Mouse (Mus musculus) testis, adult 2 months (tissue): ENCODE data around the gene Ankfy1. TPM values are rescaled to one million over a fixed set of nuclear protein-coding genes. Genes with fewer than 3 reads are reported as not detected.
"Not testable (repeated sequence)": the region's sequence is repeated elsewhere in the genome, so short reads cannot be mapped to it uniquely, and the experiment has no call there.

Source experiments
- H3K27ac ChIP-seq: fragments of 200-500 bp; 2 replicates; pipeline ENCODE4 v1.5.1; 2012; ENCODE audit warnings: low read depth, low read length; ENCODE audit not compliant: control insufficient read depth, insufficient read depth
- H3K27me3 ChIP-seq: fragments of 200-500 bp; 2 replicates; pipeline ENCODE4 v1.6.1; 2012; ENCODE audit warnings: mild to moderate bottlenecking, low read length, moderate library complexity; ENCODE audit not compliant: control insufficient read depth, insufficient read depth
- H3K36me3 ChIP-seq: fragments of 200-500 bp; 2 replicates; pipeline ENCODE4 v1.6.1; 2012; ENCODE audit warnings: mild to moderate bottlenecking, low read length; ENCODE audit not compliant: control insufficient read depth, insufficient read depth
- H3K4me1 ChIP-seq: fragments of 200-500 bp; 2 replicates; pipeline ENCODE4 v1.6.1; 2012; ENCODE audit warnings: low read length; ENCODE audit not compliant: control insufficient read depth, insufficient read depth
- H3K4me3 ChIP-seq: fragments of 200-500 bp; 2 replicates; pipeline ENCODE4 v1.5.1; 2012; ENCODE audit warnings: low read depth, mild to moderate bottlenecking, low read length, moderate library complexity, mixed read lengths; ENCODE audit not compliant: control insufficient read depth
- CTCF ChIP-seq: fragments of 200-500 bp; IDR thresholded peaks from 2 replicates; pipeline ENCODE4 v1.5.1; 2012; ENCODE audit warnings: low read depth, mild to moderate bottlenecking, inconsistent platforms, low read length, moderate library complexity; ENCODE audit not compliant: control insufficient read depth, insufficient read depth, insufficient replicate concordance
- POLR2A ChIP-seq: fragments of 200-500 bp; IDR thresholded peaks from 2 replicates; pipeline ENCODE4 v1.6.1; 2012; ENCODE audit warnings: low read depth, mild to moderate bottlenecking, inconsistent platforms, low read length, moderate library complexity; ENCODE audit not compliant: control insufficient read depth
- polyA plus RNA-seq: library from polyadenylated mRNA; depleted of rRNA; stranded (reverse); fragments of >200 nt; gene quantifications from 2 replicates; pipeline ENCODE4 v1.2.3, GENCODE M21; 2012

Gene Ankfy1
- polyA plus RNA-seq, 1 experiment: 7.7 TPM

DNA sequence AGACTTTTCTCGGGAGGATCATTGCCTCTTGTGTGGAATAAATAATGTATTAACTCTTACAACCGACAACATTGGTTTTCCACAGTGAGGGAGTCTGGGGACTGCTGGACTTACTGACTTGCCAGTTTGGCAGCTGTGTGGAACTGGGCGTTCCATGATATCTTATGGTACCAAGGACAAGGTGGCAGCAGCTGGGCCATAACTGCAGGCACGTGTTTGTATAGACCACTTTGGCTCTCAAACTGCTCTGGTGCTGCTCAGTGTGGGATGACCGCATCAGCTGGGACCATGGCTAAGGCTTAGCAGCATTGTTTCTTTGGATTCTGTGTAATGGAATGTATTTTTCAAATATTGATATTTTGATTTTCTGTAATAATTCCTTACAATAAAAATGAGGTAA lies 81.0 kb downstream of the Ankfy1 start:
- no peaks in the 10 kb centered on the region for H3K27me3 ChIP-seq
- no peak for TF ChIP-seq POLR2A
- no peak for TF ChIP-seq CTCF
- H3K36me3 ChIP-seq: no peaks in the 10 kb centered on the region; the same call in 1 of the 2 replicates
- no peak overlapping the region for H3K4me3 ChIP-seq
- no peak overlapping the region for H3K27ac ChIP-seq
- H3K4me1 ChIP-seq: no peaks in the 10 kb centered on the region

- no peak overlapping the region for H3K27ac ChIP-seq
- TF ChIP-seq CTCF (no peak), POLR2A (no peak)
- no peaks in the 10 kb centered on the region for H3K27me3 ChIP-seq
- H3K4me1 ChIP-seq: no peaks in the 10 kb centered on the region
- no peaks in the 10 kb centered on the region; the same call in 1 of the 2 replicates for H3K36me3 ChIP-seq
- no peak overlapping the region for H3K4me3 ChIP-seq
These were observed 81.7 kb downstream of the Ankfy1 start for GRCm38 (mm10) chr11:72771461-72771860.

DNA sequence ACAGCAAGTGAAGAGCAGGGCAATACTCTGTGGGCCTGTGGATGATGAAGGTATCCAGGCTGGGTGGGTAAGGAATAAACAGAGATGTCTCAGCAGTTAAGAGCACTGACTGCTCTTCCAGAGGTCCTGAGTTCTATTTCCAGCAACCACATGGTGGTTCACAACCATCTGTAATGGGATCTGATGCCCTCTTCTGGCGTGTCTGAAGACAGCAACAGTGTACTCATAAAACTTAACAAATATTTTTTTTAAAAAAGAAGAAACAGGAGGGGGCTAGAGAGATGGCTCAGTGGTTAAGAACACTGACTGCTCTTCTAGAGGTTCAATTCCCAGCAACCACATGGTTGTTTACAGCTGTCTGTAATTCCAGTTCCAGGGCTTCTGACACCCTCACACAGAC lies 82.8 kb downstream of the Ankfy1 start:
- not testable (repeated sequence) for H3K4me1 ChIP-seq, H3K27ac ChIP-seq, H3K4me3 ChIP-seq, H3K27me3 ChIP-seq, H3K36me3 ChIP-seq

DNA sequence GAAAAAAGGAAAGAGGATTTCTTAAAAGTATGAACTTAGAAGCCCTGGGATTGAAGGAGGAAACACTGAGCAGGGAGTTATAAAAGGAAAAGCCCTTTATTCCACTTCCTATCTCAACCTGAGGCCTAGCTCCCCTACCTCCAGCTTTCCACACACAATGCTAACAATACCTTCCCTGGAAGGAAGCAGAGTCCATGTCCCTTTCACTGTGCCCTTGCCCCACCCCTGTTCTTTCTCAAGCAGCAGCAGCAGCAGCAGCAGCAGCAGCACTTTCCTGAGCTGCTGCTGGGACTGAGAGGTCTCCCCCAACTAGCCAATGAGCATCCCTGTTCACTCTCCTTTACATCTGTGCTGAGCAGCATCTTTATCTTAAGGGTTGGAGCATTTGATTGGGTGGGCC lies 89.2 kb downstream of the Ankfy1 start:
- no peak overlapping the region for H3K27ac ChIP-seq
- H3K27me3 ChIP-seq: no peaks in the 10 kb centered on the region
- H3K4me1 ChIP-seq: no peaks in the 10 kb centered on the region
- no peak overlapping the region for H3K4me3 ChIP-seq
- TF ChIP-seq CTCF (no peak), POLR2A (no peak)
- no peaks in the 10 kb centered on the region; the same call in 1 of the 2 replicates for H3K36me3 ChIP-seq

GRCm38 (mm10) chr11:72782103-72782502 lies 92.3 kb downstream of the Ankfy1 start:
- H3K27me3 ChIP-seq: no peaks in the 10 kb centered on the region
- no peak overlapping the region for H3K27ac ChIP-seq
- no peak for TF ChIP-seq POLR2A
- H3K36me3 ChIP-seq: no peaks in the 10 kb centered on the region; the same call in none of the 2 replicates
- no peaks in the 10 kb centered on the region for H3K4me1 ChIP-seq
- no peak overlapping the region for H3K4me3 ChIP-seq

GRCm38 (mm10) chr11:72782503-72782902 lies 92.7 kb downstream of the Ankfy1 start:
- Histone ChIP-seq H3K4me3 (no peak overlapping the region), H3K36me3 (no peaks in the 10 kb centered on the region; the same call in none of the 2 replicates), H3K27me3 (no peaks in the 10 kb centered on the region), H3K4me1 (no peaks in the 10 kb centered on the region), H3K27ac (no peak overlapping the region)
- TF ChIP-seq CTCF (no peak), POLR2A (no peak)

GRCm38 (mm10) chr11:72792033-72792432 lies 102.2 kb downstream of the Ankfy1 start:
- TF ChIP-seq POLR2A (no peak), CTCF (no peak)
- no peak overlapping the region for H3K4me3 ChIP-seq
- H3K27me3 ChIP-seq: no peaks in the 10 kb centered on the region
- peaks cover 2% of the 10 kb centered on the region for H3K36me3 ChIP-seq
- H3K27ac ChIP-seq: no peak overlapping the region
- H3K4me1 ChIP-seq: no peaks in the 10 kb centered on the region; the same call in 1 of the 2 replicates

- Histone ChIP-seq H3K36me3 (peaks cover 2% of the 10 kb centered on the region), H3K27ac (peak overlapping the region; percentile 99), H3K4me3 (peak overlapping the region; percentile 99), H3K4me1 (no peaks in the 10 kb centered on the region; the same call in 1 of the 2 replicates), H3K27me3 (no peaks in the 10 kb centered on the region)
- no peak for TF ChIP-seq CTCF
- no peak for TF ChIP-seq POLR2A
These were observed 105.3 kb downstream of the Ankfy1 start for GRCm38 (mm10) chr11:72795149-72795454.
